Mouse (Mus musculus) lung, adult 2 months (tissue): ENCODE measurements at regions not wholly inside any gene's neighbourhood (a gene's known extent, or its start where the extent isn't known, plus 50 kb on each side); places are given as distances from the start of the nearest gene placed in this dataset.

ENCODE experiments used
- DNase-seq: peaks from one replicate; pipeline ENCODE4 v3.0.0; 2022
- H3K4me1 ChIP-seq: fragments of 200-500 bp; 2 replicates; pipeline ENCODE4 v1.6.1; 2011; ENCODE audit warnings: low read length; ENCODE audit not compliant: control insufficient read depth, insufficient read depth
- H3K4me3 ChIP-seq: fragments of 200-500 bp; replicated peaks from 2 replicates; pipeline ENCODE3; 2011; ENCODE audit warnings: low read depth, mild to moderate bottlenecking, control low read depth, low read length; ENCODE audit errors: extremely low read depth
- CTCF ChIP-seq: fragments of 200-500 bp; IDR thresholded peaks from 2 replicates; pipeline ENCODE4 v1.5.1; 2011; ENCODE audit warnings: mild to moderate bottlenecking, low read length, control low read depth; ENCODE audit not compliant: insufficient read depth
- POLR2A ChIP-seq: fragments of 200-500 bp; IDR thresholded peaks from 2 replicates; pipeline ENCODE4 v1.6.1; 2011; ENCODE audit warnings: low read depth, mild to moderate bottlenecking, control low read depth, low read length, borderline replicate concordance; ENCODE audit errors: extremely low read depth
- WGBS: fragments of 180-500 bp; shearing (Covaris S2); methylation state at CpG from one replicate; pipeline ENCODE4 v1.1.7; 2018; 5-methylcytosine and 5-hydroxymethylcytosine counted together

GRCm38 (mm10) chr14:46604886-46605531, 155.3 kb upstream of the Cdkn3 start:
- 15% methylated on average over 16 of the region's 16 CpGs for WGBS
- Histone ChIP-seq H3K4me1 (no peaks in the 10 kb centered on the region; the same call in 1 of the 2 replicates), H3K4me3 (no peak overlapping the region)
- DNase-seq: no peak
- TF ChIP-seq CTCF (no peak), POLR2A (no peak)

GRCm38 (mm10) chr14:46604156-46604885, 156.0 kb upstream of the Cdkn3 start:
- no peak overlapping the region for H3K4me3 ChIP-seq
- H3K4me1 ChIP-seq: no peaks in the 10 kb centered on the region; the same call in 1 of the 2 replicates
- 88% methylated on average over 14 of the region's 14 CpGs for WGBS
- TF ChIP-seq POLR2A (no peak), CTCF (no peak)
- DNase-seq: no peak

GRCm38 (mm10) chr14:46596696-46597359, 163.5 kb upstream of the Cdkn3 start:
- no peaks in the 10 kb centered on the region for H3K4me1 ChIP-seq
- DNase-seq: no peak
- TF ChIP-seq CTCF (no peak), POLR2A (no peak)
- no peak overlapping the region for H3K4me3 ChIP-seq
- 80% methylated on average over 7 of the region's 7 CpGs for WGBS

- DNase-seq: no peak
- no peak for TF ChIP-seq POLR2A
- no peak for TF ChIP-seq CTCF
- H3K4me1 ChIP-seq: no peaks in the 10 kb centered on the region
- no peak overlapping the region for H3K4me3 ChIP-seq
- WGBS: 55% methylated on average over 3 of the region's 3 CpGs
These were observed 166.2 kb upstream of the Cdkn3 start for GRCm38 (mm10) chr14:46594151-46594550.

- no peak for DNase-seq
- Histone ChIP-seq H3K4me1 (no peaks in the 10 kb centered on the region), H3K4me3 (no peak overlapping the region)
- 78% methylated on average over 12 of the region's 12 CpGs for WGBS
- TF ChIP-seq CTCF (no peak), POLR2A (no peak)
These were observed 168.5 kb upstream of the Cdkn3 start for GRCm38 (mm10) chr14:46591753-46592359.

GRCm38 (mm10) chr14:46591211-46591610, 169.1 kb upstream of the Cdkn3 start:
- no peak for DNase-seq
- Histone ChIP-seq H3K4me3 (no peak overlapping the region), H3K4me1 (no peaks in the 10 kb centered on the region)
- TF ChIP-seq CTCF (no peak), POLR2A (no peak)
- 80% methylated on average over 3 of the region's 3 CpGs for WGBS

- DNase-seq: no peak
- WGBS: 82% methylated on average over 11 of the region's 11 CpGs
- H3K4me1 ChIP-seq: no peaks in the 10 kb centered on the region
- TF ChIP-seq CTCF (no peak), POLR2A (no peak)
- H3K4me3 ChIP-seq: no peak overlapping the region
These were observed 174.2 kb upstream of the Cdkn3 start for GRCm38 (mm10) chr14:46586093-46586492.

GRCm38 (mm10) chr14:46578051-46579000, 182.0 kb upstream of the Cdkn3 start:
- TF ChIP-seq POLR2A (no peak), CTCF (no peak)
- 55% methylated on average over 13 of the region's 13 CpGs for WGBS
- Histone ChIP-seq H3K4me1 (no peaks in the 10 kb centered on the region), H3K4me3 (no peak overlapping the region)
- DNase-seq: no peak
